Mouse (Mus musculus): ENCODE data around the gene Ccnd2.
A peak's percentile ranks its signal among the peaks of the same experiment; 100 is the strongest.

Ccnd2 gene

GRCm38 (mm10) chr6:127148526-127149302 lies 3.3 kb downstream of the Ccnd2 start:
- DNase-seq (ENCODE audit: low read depth, low spot score) = peak; percentile 38

- DNase-seq (ENCODE audit: low read depth, low spot score) = peak; percentile 93
Measured at GRCm38 (mm10) chr6:127147665-127148064, 4.3 kb downstream of the Ccnd2 start.

- DNase-seq (ENCODE audit: low read depth, low spot score) = no peak
Measured at GRCm38 (mm10) chr6:127146322-127146947, 5.6 kb downstream of the Ccnd2 start.

GRCm38 (mm10) chr6:127145464-127146190 lies 6.4 kb downstream of the Ccnd2 start:
- DNase-seq (ENCODE audit: low read depth, low spot score) = no peak

GRCm38 (mm10) chr6:127143576-127144288 lies 8.3 kb downstream of the Ccnd2 start:
- no peak for DNase-seq (ENCODE audit: low read depth, low spot score)

- no peak for DNase-seq (ENCODE audit: low read depth, low spot score)
Measured at GRCm38 (mm10) chr6:127143124-127143520, 8.9 kb downstream of the Ccnd2 start.

- peak; percentile 79 for DNase-seq (ENCODE audit: low read depth, low spot score)
Measured at GRCm38 (mm10) chr6:127142154-127143123, 9.6 kb downstream of the Ccnd2 start.

GRCm38 (mm10) chr6:127138962-127139361 lies 13.0 kb downstream of the Ccnd2 start:
- no peak for DNase-seq (ENCODE audit: low read depth, low spot score)

GRCm38 (mm10) chr6:127133433-127134245 lies 18.4 kb downstream of the Ccnd2 start:
- DNase-seq (ENCODE audit: low read depth, low spot score) = no peak

GRCm38 (mm10) chr6:127132719-127133118 lies 19.3 kb downstream of the Ccnd2 start:
- DNase-seq (ENCODE audit: low read depth, low spot score) = no peak

GRCm38 (mm10) chr6:127131946-127132345 lies 20.0 kb downstream of the Ccnd2 start:
- DNase-seq (ENCODE audit: low read depth, low spot score) = no peak

- peak; percentile 81 for DNase-seq (ENCODE audit: low read depth, low spot score)
Measured at GRCm38 (mm10) chr6:127130377-127130776, 21.6 kb downstream of the Ccnd2 start.

- no peak for DNase-seq (ENCODE audit: low read depth, low spot score)
Measured at GRCm38 (mm10) chr6:127129659-127130058, 22.3 kb downstream of the Ccnd2 start.

- DNase-seq (ENCODE audit: low read depth, low spot score) = no peak
Measured at GRCm38 (mm10) chr6:127123506-127123905, 28.5 kb downstream of the Ccnd2 start.

- no peak for DNase-seq (ENCODE audit: low read depth, low spot score)
Measured at GRCm38 (mm10) chr6:127122996-127123395, 29.0 kb downstream of the Ccnd2 start.

- DNase-seq (ENCODE audit: low read depth, low spot score) = peak; percentile 73
Measured at GRCm38 (mm10) chr6:127122221-127122806, 29.7 kb downstream of the Ccnd2 start.

GRCm38 (mm10) chr6:127114753-127115456 lies 37.1 kb downstream of the Ccnd2 start:
- DNase-seq (ENCODE audit: low read depth, low spot score) = peak; percentile 57

- peak; percentile 99 for DNase-seq (ENCODE audit: low read depth, low spot score)
Measured at GRCm38 (mm10) chr6:127109402-127109930, 42.5 kb downstream of the Ccnd2 start, which contains the start of gene Tigar. Gene Tigar (minus strand): TSS chr6:127109557.

All from ZHBTc4 (cell line).